Mouse (Mus musculus) embryo, embryonic 9.5 days (tissue): Measurements from ENCODE around the gene Gadl1.

ENCODE experiments used
- DNase-seq: peaks from one replicate; pipeline ENCODE4 v3.0.0-alpha.2; 2017; ENCODE audit errors: extremely low spot score

Gadl1 gene

GRCm38 (mm10) chr9:115909155-115909554, at the start of gene Gadl1:
Gene Gadl1 (plus strand): TSS chr9:115909455.
- DNase-seq: no peak

GRCm38 (mm10) chr9:115862802-115863201, 46.5 kb upstream of the Gadl1 start:
- no peak for DNase-seq

GRCm38 (mm10) chr9:115863326-115863725, 45.9 kb upstream of the Gadl1 start:
- no peak for DNase-seq

- DNase-seq: no peak
These were observed 42.0 kb upstream of the Gadl1 start for GRCm38 (mm10) chr9:115867277-115867676.

- DNase-seq: no peak
These were observed 39.1 kb upstream of the Gadl1 start for GRCm38 (mm10) chr9:115870168-115870567.

- no peak for DNase-seq
These were observed 38.6 kb upstream of the Gadl1 start for GRCm38 (mm10) chr9:115870640-115871039.

- no peak for DNase-seq
These were observed 28.8 kb upstream of the Gadl1 start for GRCm38 (mm10) chr9:115880500-115880899.

GRCm38 (mm10) chr9:115881137-115881536, 28.1 kb upstream of the Gadl1 start:
- DNase-seq: no peak

GRCm38 (mm10) chr9:115882627-115883200, 26.5 kb upstream of the Gadl1 start:
- no peak for DNase-seq

- no peak for DNase-seq
These were observed 25.8 kb upstream of the Gadl1 start for GRCm38 (mm10) chr9:115883413-115883812.

GRCm38 (mm10) chr9:115887571-115887970, 21.7 kb upstream of the Gadl1 start:
- DNase-seq: no peak

GRCm38 (mm10) chr9:115893131-115893530, 16.1 kb upstream of the Gadl1 start:
- DNase-seq: no peak

GRCm38 (mm10) chr9:115893947-115894346, 15.3 kb upstream of the Gadl1 start:
- no peak for DNase-seq

- no peak for DNase-seq
These were observed 930 bp upstream of the Gadl1 start for GRCm38 (mm10) chr9:115908325-115908724.

- DNase-seq: no peak
These were observed 4.8 kb downstream of the Gadl1 start for GRCm38 (mm10) chr9:115914006-115914405.

GRCm38 (mm10) chr9:115915586-115916270, 6.5 kb downstream of the Gadl1 start:
- DNase-seq: no peak

- DNase-seq: no peak
These were observed 10.5 kb downstream of the Gadl1 start for GRCm38 (mm10) chr9:115919736-115920135.

GRCm38 (mm10) chr9:115922662-115923061, 13.4 kb downstream of the Gadl1 start:
- no peak for DNase-seq

GRCm38 (mm10) chr9:115924094-115924493, 14.8 kb downstream of the Gadl1 start:
- no peak for DNase-seq

- no peak for DNase-seq
These were observed 22.5 kb downstream of the Gadl1 start for GRCm38 (mm10) chr9:115931803-115932202.

- no peak for DNase-seq
These were observed 23.5 kb downstream of the Gadl1 start for GRCm38 (mm10) chr9:115932741-115933140.

- no peak for DNase-seq
These were observed 24.1 kb downstream of the Gadl1 start for GRCm38 (mm10) chr9:115933243-115933964.

- no peak for DNase-seq
These were observed 25.0 kb downstream of the Gadl1 start for GRCm38 (mm10) chr9:115934288-115934687.
